Mouse (Mus musculus) forebrain, embryonic 14.5 days (tissue): Measurements from ENCODE around the gene Plpp2. TPM values are rescaled to one million over a fixed set of nuclear protein-coding genes. Genes with fewer than 3 reads are reported as not detected.

ENCODE experiments used
- ATAC-seq: fragments of 200-750 bp; cut with Nextera tagmentation; 2 replicates; pipeline ENCODE4 v1.8.0; 2017; ENCODE audit warnings: mild to moderate bottlenecking, moderate library complexity
- DNase-seq: peaks from one replicate; pipeline ENCODE4 v3.0.0-alpha.2; 2015; ENCODE audit warnings: low spot score
- H3K27ac ChIP-seq: fragments of 300-500 bp; sonication (generic); 2 replicates; pipeline ENCODE4 v1.5.1; 2014; ENCODE audit warnings: low read depth, mild to moderate bottlenecking, control low read depth, low read length, moderate library complexity
- H3K27me3 ChIP-seq: fragments of 300-500 bp; sonication (generic); replicated peaks from 2 replicates; pipeline ENCODE4 v1.6.1; 2014; ENCODE audit warnings: low read length, control low read depth, mixed read lengths; ENCODE audit not compliant: control insufficient read depth, insufficient read depth
- H3K36me3 ChIP-seq: fragments of 300-500 bp; sonication (generic); 2 replicates; pipeline ENCODE4 v1.6.1; 2014; ENCODE audit warnings: low read length, control low read depth; ENCODE audit not compliant: control insufficient read depth, insufficient read depth
- H3K4me1 ChIP-seq: fragments of 300-500 bp; sonication (generic); 2 replicates; pipeline ENCODE4 v1.6.1; 2014; ENCODE audit warnings: antibody characterized with exemption, low read length, control low read depth; ENCODE audit not compliant: control insufficient read depth, insufficient read depth
- H3K4me2 ChIP-seq: fragments of 300-500 bp; sonication (generic); 2 replicates; pipeline ENCODE4 v1.6.1; 2014; ENCODE audit warnings: mild to moderate bottlenecking, control low read depth, low read length
- H3K4me3 ChIP-seq: fragments of 300-500 bp; sonication (generic); 2 replicates; pipeline ENCODE4 v1.5.1; 2014; ENCODE audit warnings: low read depth, low read length, control low read depth
- H3K9ac ChIP-seq: fragments of 300-500 bp; sonication (generic); 2 replicates; pipeline ENCODE4 v1.6.1; 2014; ENCODE audit warnings: mild to moderate bottlenecking, low read length, control low read depth, moderate library complexity
- H3K9me3 ChIP-seq: fragments of 300-500 bp; sonication (generic); replicated peaks from 2 replicates; pipeline ENCODE4 v1.6.1; 2016; ENCODE audit warnings: low read length, control low read depth, mixed read lengths; ENCODE audit not compliant: control insufficient read depth
- WGBS: fragments of 180-500 bp; shearing (Covaris S2); extraction: QIAGEN DNeasy Blood & Tissue Kit; methylation state at CpG from one replicate; pipeline ENCODE4 v1.1.7; 2014; 5-methylcytosine and 5-hydroxymethylcytosine counted together
- polyA plus RNA-seq: library from polyadenylated mRNA; unstranded; fragments of >200 nt; fragmentation: Nextera tagmentation; extraction: Ambion mirVana; gene quantifications from 2 replicates; pipeline ENCODE4 v1.2.1, GENCODE M21; 2014

The Plpp2 gene
- polyA plus RNA-seq, 1 experiment from 2014 or later, result 12.5 TPM

DNA sequence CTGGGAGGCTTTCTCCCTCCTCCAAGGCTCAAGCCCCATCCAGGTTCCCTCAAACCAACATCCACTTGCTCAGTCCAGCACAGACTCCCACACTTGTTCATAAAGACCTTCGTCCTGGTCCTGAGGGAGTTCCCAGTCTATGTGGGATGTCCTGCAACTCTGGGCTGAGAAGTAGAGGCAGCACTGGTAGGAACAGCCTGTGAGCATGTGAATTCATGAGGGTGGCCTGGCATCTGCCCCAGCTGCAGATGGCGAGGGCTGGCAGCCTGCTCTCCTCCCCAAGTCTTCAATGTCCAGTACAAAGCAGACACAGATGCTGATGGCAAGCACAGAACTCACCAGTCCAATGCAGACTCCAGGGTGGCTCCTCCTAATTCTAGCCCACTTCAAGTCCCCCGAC is 4.7 kb upstream of the Plpp2 start:
- H3K36me3 ChIP-seq, result peaks cover 47% of the 10 kb centered on the region
- WGBS, result 88% methylated on average over 3 of the region's 3 CpGs
- DNase-seq, result no peak

DNA sequence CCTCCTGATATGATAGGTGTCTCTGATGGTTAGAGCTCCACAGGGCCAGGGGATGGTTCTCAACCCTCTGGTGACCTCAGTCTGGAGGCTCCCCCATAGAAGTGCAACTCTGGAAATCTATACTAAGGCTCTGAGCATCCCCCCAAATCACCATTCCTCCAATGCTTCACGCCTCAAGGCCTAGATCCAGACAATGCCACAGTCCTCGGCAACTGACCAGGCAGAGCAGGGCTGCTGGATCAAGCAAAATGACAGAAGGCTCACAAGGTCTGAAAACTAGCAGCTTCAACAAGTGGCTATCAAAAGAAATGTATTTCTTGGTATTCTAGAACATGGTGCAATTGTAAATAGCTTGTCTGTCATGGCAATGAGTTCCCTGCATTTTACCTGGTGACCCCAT is 4.2 kb upstream of the Plpp2 start:
- Histone ChIP-seq H3K27me3 (no peaks in the 10 kb centered on the region), H3K4me1 (peaks cover 6% of the 10 kb centered on the region; the same call in 1 of the 2 replicates), H3K27ac (no peak overlapping the region), H3K9me3 (no peaks in the 10 kb centered on the region), H3K4me3 (no peak overlapping the region), H3K9ac (no peak overlapping the region), H3K36me3 (peaks cover 41% of the 10 kb centered on the region), H3K4me2 (no peak overlapping the region)
- DNase-seq (no peak), ATAC-seq (no peak)
- WGBS, result 85% methylated on average over 2 of the region's 2 CpGs

More for the DNA sequence above, 4.7 kb upstream of the Plpp2 start:
- no peak overlapping the region for H3K9ac ChIP-seq
- no peak overlapping the region for H3K4me2 ChIP-seq
- no peak overlapping the region; the same call in 1 of the 2 replicates for H3K27ac ChIP-seq
- H3K27me3 ChIP-seq, result no peaks in the 10 kb centered on the region
- H3K9me3 ChIP-seq, result no peaks in the 10 kb centered on the region
- ATAC-seq, result no peak
- H3K4me1 ChIP-seq, result 0 out of 2 replicates have a peak, but pooled peaks cover under 1% of the 10 kb centered on the region
- no peak overlapping the region for H3K4me3 ChIP-seq

DNA sequence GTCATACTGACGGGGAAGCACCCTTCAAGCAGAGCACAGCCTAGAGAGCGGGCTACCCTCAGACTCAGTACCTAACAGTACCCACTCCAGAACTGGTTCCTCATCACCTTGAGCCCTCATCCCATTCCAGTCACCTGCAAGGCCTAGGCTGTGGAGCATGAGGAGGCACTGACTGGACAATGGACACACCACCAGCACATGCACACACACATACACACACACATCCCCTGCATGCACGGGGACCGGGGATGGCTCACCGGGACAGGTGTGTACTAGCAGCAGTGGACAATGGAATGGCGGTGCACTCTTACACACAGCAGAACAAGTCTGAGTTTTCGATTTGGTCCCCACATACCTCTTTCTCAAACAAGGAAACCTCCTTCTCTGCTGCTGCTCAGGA is 3.7 kb upstream of the Plpp2 start:
- WGBS, result 90% methylated on average over 7 of the region's 7 CpGs
- ATAC-seq (no peak), DNase-seq (no peak)
- H3K27me3 ChIP-seq, result no peaks in the 10 kb centered on the region
- H3K36me3 ChIP-seq, result peaks cover 37% of the 10 kb centered on the region
- no peak overlapping the region for H3K27ac ChIP-seq
- no peak overlapping the region for H3K9ac ChIP-seq
- no peaks in the 10 kb centered on the region for H3K9me3 ChIP-seq
- H3K4me2 ChIP-seq, result no peak overlapping the region
- H3K4me3 ChIP-seq, result no peak overlapping the region
- peaks cover 7% of the 10 kb centered on the region; the same call in 1 of the 2 replicates for H3K4me1 ChIP-seq

DNA sequence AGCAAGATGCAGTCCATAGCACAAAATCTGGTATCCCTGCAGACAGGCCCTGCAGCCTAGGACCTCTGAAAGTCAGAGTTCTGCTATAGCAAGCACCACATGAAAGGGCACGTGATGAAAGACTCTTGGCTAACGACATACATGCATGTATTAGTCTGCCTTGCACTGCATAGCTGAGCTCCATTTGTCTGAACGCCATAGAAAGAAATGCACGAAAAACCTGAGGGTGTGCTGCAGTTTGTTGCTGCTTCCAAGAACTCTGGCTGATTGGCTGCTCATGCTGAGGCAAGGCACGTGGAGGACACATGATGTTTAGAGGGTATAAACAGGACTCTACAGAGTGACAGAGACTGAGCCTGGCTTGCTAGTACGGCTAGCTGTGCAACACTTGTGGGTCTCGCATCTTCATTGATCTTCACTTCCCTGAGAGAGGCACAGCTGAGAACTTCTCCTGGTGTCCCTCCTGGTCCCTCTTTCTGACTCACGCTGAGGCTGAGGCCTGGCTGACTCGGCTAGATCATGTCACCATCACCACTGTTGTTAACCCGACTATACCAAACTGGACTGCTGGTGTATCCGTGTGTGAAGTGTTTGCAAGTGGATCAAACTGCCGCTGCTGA is 3.0 kb upstream of the Plpp2 start:
- Histone ChIP-seq H3K36me3 (peaks cover 30% of the 10 kb centered on the region), H3K4me1 (peaks cover 7% of the 10 kb centered on the region; the same call in 1 of the 2 replicates), H3K9ac (no peak overlapping the region), H3K9me3 (no peaks in the 10 kb centered on the region), H3K4me3 (no peak overlapping the region), H3K27ac (no peak overlapping the region), H3K4me2 (no peak overlapping the region), H3K27me3 (no peaks in the 10 kb centered on the region)
- DNase-seq (no peak), ATAC-seq (no peak)
- WGBS, result 70% methylated on average over 12 of the region's 12 CpGs

DNA sequence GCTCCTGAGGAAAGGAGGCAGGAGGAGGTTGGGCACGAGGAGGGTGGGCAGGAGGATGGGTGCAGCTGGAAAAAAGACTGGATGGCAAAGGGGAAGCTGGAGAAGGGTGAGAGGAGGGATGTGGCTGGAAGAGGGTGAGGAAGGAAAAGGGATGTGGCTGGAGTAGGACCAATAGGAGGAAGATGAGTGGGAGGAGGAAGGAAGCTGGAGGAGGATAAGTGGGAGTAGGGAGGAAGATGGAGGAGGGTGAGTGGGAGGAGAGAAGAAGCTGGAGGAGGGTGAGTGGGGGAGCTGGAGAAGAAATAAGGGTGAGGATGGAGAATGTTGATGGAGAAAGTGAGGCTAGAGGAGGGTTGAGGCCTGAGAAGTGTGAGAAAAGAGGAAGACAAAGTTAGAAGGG is 1.8 kb upstream of the Plpp2 start:
- DNase-seq, result no peak
- H3K4me1 ChIP-seq, result peaks cover 7% of the 10 kb centered on the region; the same call in 1 of the 2 replicates
- H3K27ac ChIP-seq, result no peak overlapping the region
- no peak for ATAC-seq
- WGBS, result 52% methylated on average over 1 of the region's 1 CpGs
- no peak overlapping the region for H3K9ac ChIP-seq
- no peak overlapping the region for H3K4me2 ChIP-seq
- H3K4me3 ChIP-seq, result no peak overlapping the region
- H3K9me3 ChIP-seq, result no peaks in the 10 kb centered on the region
- H3K36me3 ChIP-seq, result peaks cover 18% of the 10 kb centered on the region
- H3K27me3 ChIP-seq, result no peaks in the 10 kb centered on the region

DNA sequence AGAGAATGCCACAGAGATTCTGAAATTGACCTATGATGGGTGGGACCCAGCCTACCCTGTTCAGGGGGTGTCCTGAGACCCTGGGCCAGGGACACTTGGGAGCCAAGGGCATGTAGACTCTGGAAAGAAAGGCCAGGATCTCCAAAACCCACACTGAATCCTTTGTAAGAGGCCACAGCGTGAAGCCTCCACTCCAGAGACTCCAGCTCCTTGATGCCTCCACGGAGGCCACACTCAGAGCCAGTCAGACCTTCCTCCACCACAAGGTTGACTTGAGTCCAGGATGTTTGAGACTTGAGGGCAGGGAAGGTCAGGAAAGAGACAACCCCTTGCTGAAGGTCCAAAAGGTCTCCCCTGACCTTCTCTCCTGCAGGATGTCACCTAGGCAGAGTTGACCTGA is 830 bp upstream of the Plpp2 start:
- H3K4me1 ChIP-seq, result peaks cover 7% of the 10 kb centered on the region; the same call in 1 of the 2 replicates
- H3K36me3 ChIP-seq, result peaks cover 8% of the 10 kb centered on the region
- no peak overlapping the region for H3K27ac ChIP-seq
- no peaks in the 10 kb centered on the region for H3K9me3 ChIP-seq
- ATAC-seq (no peak), DNase-seq (no peak)
- no peak overlapping the region for H3K4me2 ChIP-seq
- WGBS, result 74% methylated on average over 2 of the region's 2 CpGs
- H3K4me3 ChIP-seq, result no peak overlapping the region
- no peak overlapping the region for H3K9ac ChIP-seq
- no peaks in the 10 kb centered on the region for H3K27me3 ChIP-seq

DNA sequence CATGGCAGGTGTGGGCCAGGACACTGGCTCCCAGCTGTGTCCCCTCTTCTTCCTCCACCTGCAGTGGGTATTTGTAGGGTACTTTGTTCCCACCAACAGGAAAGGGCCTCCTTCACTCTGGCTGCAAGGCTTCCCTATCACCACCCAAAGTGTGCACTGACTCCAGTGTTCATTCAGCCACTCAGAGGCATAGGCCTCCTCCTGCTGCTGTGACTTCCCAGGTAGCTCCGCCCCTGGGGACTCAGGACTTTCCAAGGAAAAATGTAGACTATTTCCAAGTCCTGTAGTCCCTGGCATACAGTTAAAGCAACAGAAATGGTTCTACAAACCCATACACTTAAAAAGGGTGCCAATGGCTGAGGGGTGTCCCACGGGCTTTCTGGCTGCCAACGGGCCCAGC is 918 bp downstream of the Plpp2 start:
- Histone ChIP-seq H3K9ac (peak overlapping the region; percentile 67), H3K4me1 (peaks cover 7% of the 10 kb centered on the region; the same call in 1 of the 2 replicates), H3K36me3 (no peaks in the 10 kb centered on the region), H3K27ac (no peak overlapping the region), H3K4me2 (peak overlapping the region; percentile 94), H3K27me3 (no peaks in the 10 kb centered on the region), H3K9me3 (no peaks in the 10 kb centered on the region), H3K4me3 (peak overlapping the region; percentile 54)
- WGBS, result 28% methylated on average over 3 of the region's 3 CpGs
- no peak for DNase-seq
- 0 out of 2 replicates have a peak, but pooled peaks have one; percentile 8 for ATAC-seq

DNA sequence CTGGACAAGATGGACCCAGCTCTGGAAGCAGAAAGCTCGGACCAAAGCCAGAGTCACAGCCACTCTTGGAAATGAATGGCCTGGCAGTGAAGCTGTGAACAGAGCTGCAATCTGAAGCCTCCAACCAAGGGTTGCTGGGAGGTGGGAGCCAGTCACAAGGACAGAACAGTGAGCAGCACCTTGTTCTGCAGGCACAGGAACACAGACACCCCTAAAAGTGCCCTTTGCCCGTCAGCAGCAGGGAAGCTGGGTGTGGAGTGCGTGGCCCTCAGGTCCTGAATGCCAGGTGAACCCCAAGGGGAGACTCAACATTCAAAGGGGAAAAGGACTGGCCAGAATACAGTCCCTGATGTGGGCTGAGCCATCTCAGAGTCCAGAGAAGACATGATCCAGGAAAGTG is 2.0 kb downstream of the Plpp2 start:
- H3K27ac ChIP-seq, result no peak overlapping the region
- no peak overlapping the region for H3K4me2 ChIP-seq
- 84% methylated on average over 3 of the region's 3 CpGs for WGBS
- H3K9ac ChIP-seq, result no peak overlapping the region
- H3K36me3 ChIP-seq, result no peaks in the 10 kb centered on the region
- ATAC-seq (no peak), DNase-seq (no peak)
- no peaks in the 10 kb centered on the region for H3K9me3 ChIP-seq
- peaks cover 7% of the 10 kb centered on the region; the same call in 1 of the 2 replicates for H3K4me1 ChIP-seq
- no peak overlapping the region for H3K4me3 ChIP-seq
- no peaks in the 10 kb centered on the region for H3K27me3 ChIP-seq

DNA sequence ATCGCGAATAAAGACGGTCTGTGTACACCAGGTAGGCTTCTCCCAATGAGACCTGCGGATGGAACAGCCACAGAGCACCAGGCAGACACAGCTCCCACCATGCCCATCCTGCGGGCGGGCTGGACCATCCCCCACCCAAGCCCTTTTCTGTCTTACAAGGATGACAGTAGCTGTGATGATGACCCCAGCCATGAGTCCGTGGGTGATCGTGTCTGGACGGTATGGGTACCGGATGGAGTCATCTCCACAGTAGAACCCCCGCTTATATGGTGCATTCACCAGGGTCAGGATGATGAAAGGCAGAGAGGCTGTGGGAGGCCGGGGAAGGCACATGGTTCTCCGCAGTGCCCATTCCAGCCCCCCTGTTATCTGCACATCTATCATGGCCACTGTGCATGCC is 2.9 kb downstream of the Plpp2 start:
- Histone ChIP-seq H3K27ac (no peak overlapping the region), H3K4me2 (no peak overlapping the region), H3K27me3 (no peaks in the 10 kb centered on the region), H3K9ac (no peak overlapping the region), H3K36me3 (no peaks in the 10 kb centered on the region), H3K9me3 (no peaks in the 10 kb centered on the region), H3K4me1 (peaks cover 7% of the 10 kb centered on the region; the same call in 1 of the 2 replicates), H3K4me3 (no peak overlapping the region)
- DNase-seq (no peak), ATAC-seq (no peak)
- 93% methylated on average over 13 of the region's 13 CpGs for whole genome bisulfite sequencing
